Mouse (Mus musculus) liver, embryonic 14.5 days (tissue): ENCODE measurements around the gene Dusp8.

Experiments
- CTCF ChIP-seq: IDR thresholded peaks from 2 replicates; pipeline ENCODE4 v1.5.1; 2016; ENCODE audit warnings: antibody characterized with exemption, low read depth, control low read depth
- EP300 ChIP-seq: IDR thresholded peaks from 2 replicates; pipeline ENCODE4 v1.6.1; 2016; ENCODE audit warnings: antibody characterized with exemption, low read depth

DNA sequence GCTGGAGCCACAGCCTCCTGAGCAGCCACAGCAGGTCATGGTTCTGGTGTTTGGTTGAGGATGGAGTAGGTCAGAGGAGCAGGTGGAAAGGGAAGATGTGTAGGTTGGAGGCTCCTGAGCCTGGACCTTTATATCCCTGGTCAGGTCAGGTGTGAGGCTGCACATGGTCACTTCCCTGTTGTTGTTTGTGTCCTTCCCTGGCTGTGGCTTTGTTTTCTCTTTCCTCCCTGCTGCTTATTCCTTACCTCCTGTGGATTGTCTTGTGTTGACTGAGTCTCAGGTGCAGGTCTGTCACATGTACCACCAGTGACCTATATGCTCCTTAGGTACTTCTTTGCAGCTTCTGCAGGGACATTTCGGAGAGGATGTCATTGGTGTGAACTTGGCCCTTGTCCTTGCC, 48.9 kb upstream of the Dusp8 start, which contains the start of gene Gm45337:
- no peak for TF ChIP-seq CTCF
- TF ChIP-seq EP300, result no peak
